Mouse (Mus musculus): ENCODE measurements around the gene Gm45799. TPM values are rescaled to one million over a fixed set of nuclear protein-coding genes. Genes with fewer than 3 reads are reported as not detected.

The Gm45799 gene
- total RNA-seq, 1 experiment: 9.2 TPM

- DNase-seq (ENCODE audit: low read depth, low spot score): no peak
- in situ Hi-C loops (cut with MboI; ENCODE audit: low sequenced_read_pairs in 2 of 2, unreplicated experiment in 2 of 2): no loop called here
- TF ChIP-seq MAFK (IDR thresholded peaks at IDR 0.05; ENCODE audit: insufficient read depth, low read depth, low read length): no peak
- no peak overlapping the region for H3K9ac ChIP-seq (ENCODE audit: insufficient read depth, low read depth, low read length, poor library complexity, severe bottlenecking)
- H3K4me1 ChIP-seq (ENCODE audit: control insufficient read depth in 2 of 2, insufficient read depth in 2 of 2, low read length in 2 of 2, poor library complexity in 1 of 2): peaks cover 3 to 5% of the 10 kb centered on the region in 2 experiments; a peak in 3 of 4 replicates
- no peak overlapping the region for H3K4me3 ChIP-seq (ENCODE audit: insufficient read depth in 1 of 2, low read depth in 1 of 2, low read length in 2 of 2, poor library complexity in 1 of 2, severe bottlenecking in 1 of 2)
- peaks cover 20% of the 10 kb centered on the region; the same call in 1 of the 2 replicates for H3K36me3 ChIP-seq (ENCODE audit: control insufficient read depth, insufficient read depth, low read length, poor library complexity, severe bottlenecking)
- no peak overlapping the region for H3K27ac ChIP-seq (ENCODE audit: insufficient read depth, low read depth, low read length, poor library complexity, severe bottlenecking)
- no peaks in the 10 kb centered on the region for H3K9me3 ChIP-seq (ENCODE audit: control insufficient read depth, insufficient read depth, low read depth, low read length)
Observed at GRCm38 (mm10) chr7:105635726-105636125, 4.6 kb upstream of the Gm45799 start.

- DNase-seq (ENCODE audit: low read depth, low spot score): no peak
- Histone ChIP-seq H3K9ac (ENCODE audit: insufficient read depth, low read depth, low read length, poor library complexity, severe bottlenecking) (no peak overlapping the region), H3K9me3 (ENCODE audit: control insufficient read depth, insufficient read depth, low read depth, low read length) (no peaks in the 10 kb centered on the region), H3K36me3 (ENCODE audit: control insufficient read depth, insufficient read depth, low read length, poor library complexity, severe bottlenecking) (peaks cover 21% of the 10 kb centered on the region; the same call in 1 of the 2 replicates), H3K27ac (ENCODE audit: insufficient read depth, low read depth, low read length, poor library complexity, severe bottlenecking) (no peak overlapping the region), H3K4me3 (ENCODE audit: insufficient read depth in 1 of 2, low read depth in 1 of 2, low read length in 2 of 2, poor library complexity in 1 of 2, severe bottlenecking in 1 of 2) (no peak overlapping the region), H3K4me1 (ENCODE audit: control insufficient read depth in 2 of 2, insufficient read depth in 2 of 2, low read length in 2 of 2, poor library complexity in 1 of 2) (peaks cover 3% of the 10 kb centered on the region in 2 experiments; a peak in 2 of 4 replicates)
- in situ Hi-C loops (cut with MboI; ENCODE audit: low sequenced_read_pairs in 2 of 2, unreplicated experiment in 2 of 2): no loop called here
- TF ChIP-seq MAFK (IDR thresholded peaks at IDR 0.05; ENCODE audit: insufficient read depth, low read depth, low read length): no peak
- no peak for TF ChIP-seq CHD2 (IDR thresholded peaks at IDR 0.05; ENCODE audit: low read depth, low read length)
- no peak for TF ChIP-seq HCFC1 (IDR thresholded peaks at IDR 0.05; ENCODE audit: borderline replicate concordance, insufficient read depth, low read length)
Observed at GRCm38 (mm10) chr7:105638776-105639175, 1.6 kb upstream of the Gm45799 start.

- Histone ChIP-seq H3K4me3 (ENCODE audit: insufficient read depth in 1 of 2, low read depth in 1 of 2, low read length in 2 of 2, poor library complexity in 1 of 2, severe bottlenecking in 1 of 2) (peak overlapping the region; percentile 82 to 97), H3K9me3 (ENCODE audit: control insufficient read depth, insufficient read depth, low read depth, low read length) (no peaks in the 10 kb centered on the region), H3K36me3 (ENCODE audit: control insufficient read depth, insufficient read depth, low read length, poor library complexity, severe bottlenecking) (peaks cover 21% of the 10 kb centered on the region; the same call in 1 of the 2 replicates), H3K9ac (ENCODE audit: insufficient read depth, low read depth, low read length, poor library complexity, severe bottlenecking) (peak overlapping the region; percentile 83), H3K27ac (ENCODE audit: insufficient read depth, low read depth, low read length, poor library complexity, severe bottlenecking) (no peak overlapping the region), H3K4me1 (ENCODE audit: control insufficient read depth in 2 of 2, insufficient read depth in 2 of 2, low read length in 2 of 2, poor library complexity in 1 of 2) (peaks cover 3% of the 10 kb centered on the region in 2 experiments; a peak in 2 of 4 replicates)
- DNase-seq (ENCODE audit: low read depth, low spot score): no peak
- no peak for TF ChIP-seq ZC3H11A (IDR thresholded peaks at IDR 0.05; ENCODE audit: borderline replicate concordance, low read depth, low read length)
- no peak for TF ChIP-seq CHD2 (IDR thresholded peaks at IDR 0.05; ENCODE audit: low read depth, low read length)
- TF ChIP-seq HCFC1 (IDR thresholded peaks at IDR 0.05; ENCODE audit: borderline replicate concordance, insufficient read depth, low read length): no peak
- in situ Hi-C loops (cut with MboI; ENCODE audit: low sequenced_read_pairs in 2 of 2, unreplicated experiment in 2 of 2): no loop called here
Observed at GRCm38 (mm10) chr7:105639304-105639703, 1.0 kb upstream of the Gm45799 start.

- Histone ChIP-seq H3K4me3 (ENCODE audit: insufficient read depth in 1 of 2, low read depth in 1 of 2, low read length in 2 of 2, poor library complexity in 1 of 2, severe bottlenecking in 1 of 2) (peak within 1 kb of the TSS; percentile 82 to 97), H3K4me1 (ENCODE audit: control insufficient read depth in 2 of 2, insufficient read depth in 2 of 2, low read length in 2 of 2, poor library complexity in 1 of 2) (peaks cover 3% of the 10 kb centered on the region in 2 experiments; a peak in 2 of 4 replicates), H3K36me3 (ENCODE audit: control insufficient read depth, insufficient read depth, low read length, poor library complexity, severe bottlenecking) (peaks cover 21% of the 10 kb centered on the region; the same call in 1 of the 2 replicates), H3K27ac (ENCODE audit: insufficient read depth, low read depth, low read length, poor library complexity, severe bottlenecking) (peak within 1 kb of the TSS; percentile 34; the same call in 1 of the 2 replicates), H3K9me3 (ENCODE audit: control insufficient read depth, insufficient read depth, low read depth, low read length) (no peaks in the 10 kb centered on the region), H3K9ac (ENCODE audit: insufficient read depth, low read depth, low read length, poor library complexity, severe bottlenecking) (peak within 1 kb of the TSS; percentile 83)
- DNase-seq (ENCODE audit: low read depth, low spot score): no peak
- in situ Hi-C loops (cut with MboI; ENCODE audit: low sequenced_read_pairs in 2 of 2, unreplicated experiment in 2 of 2): no loop called here
- TF ChIP-seq ZNF384 (IDR thresholded peaks at IDR 0.05; ENCODE audit: low read depth, low read length): no peak
- no peak for TF ChIP-seq CHD2 (IDR thresholded peaks at IDR 0.05; ENCODE audit: low read depth, low read length)
- no peak for TF ChIP-seq HCFC1 (IDR thresholded peaks at IDR 0.05; ENCODE audit: borderline replicate concordance, insufficient read depth, low read length)
- TF ChIP-seq ZC3H11A (IDR thresholded peaks at IDR 0.05; ENCODE audit: borderline replicate concordance, low read depth, low read length): no peak
- no peak for TF ChIP-seq MAFK (IDR thresholded peaks at IDR 0.05; ENCODE audit: insufficient read depth, low read depth, low read length)
Observed at GRCm38 (mm10) chr7:105639756-105640155, 596 bp upstream of the Gm45799 start, which contains the start of gene Timm10b. Gene Timm10b (plus strand): TSS chr7:105640056.

- Histone ChIP-seq H3K9ac (ENCODE audit: insufficient read depth, low read depth, low read length, poor library complexity, severe bottlenecking) (peak overlapping the region; percentile 74), H3K9me3 (ENCODE audit: control insufficient read depth, insufficient read depth, low read depth, low read length) (no peaks in the 10 kb centered on the region), H3K4me1 (ENCODE audit: control insufficient read depth in 2 of 2, insufficient read depth in 2 of 2, low read length in 2 of 2, poor library complexity in 1 of 2) (peaks cover 3% of the 10 kb centered on the region in 2 experiments; a peak in 2 of 4 replicates), H3K27ac (ENCODE audit: insufficient read depth, low read depth, low read length, poor library complexity, severe bottlenecking) (peak overlapping the region; percentile 34; the same call in 1 of the 2 replicates), H3K4me3 (ENCODE audit: insufficient read depth in 1 of 2, low read depth in 1 of 2, low read length in 2 of 2, poor library complexity in 1 of 2, severe bottlenecking in 1 of 2) (peak overlapping the region; percentile 82 to 88), H3K36me3 (ENCODE audit: control insufficient read depth, insufficient read depth, low read length, poor library complexity, severe bottlenecking) (peaks cover 21% of the 10 kb centered on the region; the same call in 1 of the 2 replicates)
- DNase-seq (ENCODE audit: low read depth, low spot score): no peak
- in situ Hi-C loops (cut with MboI; ENCODE audit: low sequenced_read_pairs in 2 of 2, unreplicated experiment in 2 of 2): no loop called here
- no peak for TF ChIP-seq ZC3H11A (IDR thresholded peaks at IDR 0.05; ENCODE audit: borderline replicate concordance, low read depth, low read length)
- TF ChIP-seq MAFK (IDR thresholded peaks at IDR 0.05; ENCODE audit: insufficient read depth, low read depth, low read length): no peak
- TF ChIP-seq CHD2 (IDR thresholded peaks at IDR 0.05; ENCODE audit: low read depth, low read length): no peak
- no peak for TF ChIP-seq HCFC1 (IDR thresholded peaks at IDR 0.05; ENCODE audit: borderline replicate concordance, insufficient read depth, low read length)
Observed at GRCm38 (mm10) chr7:105640894-105641255, 523 bp downstream of the Gm45799 start.
